18 mouse cellular contexts compared by ENCODE assay signal in the genomic region with DNA sequence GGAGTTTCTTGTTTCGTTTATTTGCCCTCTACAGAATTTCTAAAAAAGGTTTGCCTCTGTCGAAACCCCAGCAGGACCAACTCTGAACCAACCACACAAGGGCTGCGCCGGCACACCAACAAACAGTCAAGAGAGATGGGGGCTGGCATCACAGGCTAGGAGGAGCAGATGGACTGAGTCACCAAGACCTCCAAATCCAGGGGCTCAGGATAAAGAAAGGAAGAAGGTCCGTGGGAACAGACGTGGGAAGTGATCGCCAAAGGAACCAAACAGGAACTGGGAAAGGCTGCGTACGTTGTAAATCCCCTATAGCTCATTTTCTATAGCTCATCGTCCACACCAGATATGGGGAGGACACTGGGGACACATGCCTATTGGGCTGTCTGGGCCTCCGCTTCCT. TPM values are rescaled to one million over a fixed set of nuclear protein-coding genes. Genes with fewer than 3 reads are reported as not detected.
"Had no signal": no experiment of that assay in that cellular context is flagged by ENCODE, and none has a peak within 500 bp of the region (broad histone marks: within the 10 kb centered on the region; RNA-seq: fewer than 3 reads in every experiment).

No protein-coding gene starts in this region.

- DNase-seq: lung, adult 18-20 months; lung, embryonic 14.5 days; lung, postnatal 10 days; lung, postnatal 4 days; retina, postnatal 1 day; right cerebral cortex, postnatal 25 days; right cerebral cortex, postnatal 4 days; spleen, adult 18-20 months; thymus, adult 18-20 months; thymus, postnatal 14 days; thymus, postnatal 36 days had no signal

- H3K27ac ChIP-seq: midbrain, embryonic 10.5 days; midbrain, embryonic 13.5 days; neural tube, embryonic 13.5 days; neural tube, embryonic 15.5 days had no signal

- H3K4me3 ChIP-seq: midbrain, embryonic 10.5 days; midbrain, embryonic 13.5 days; myocyte; neural tube, embryonic 13.5 days; neural tube, embryonic 15.5 days had no signal

- ATAC-seq: midbrain, embryonic 13.5 days; midbrain, embryonic 16.5 days had no signal

RNA-seq across cellular contexts. Expression of a gene that starts 13.7 kb away (rescaled TPM):
- total RNA-seq: megakaryocyte, adult 5-6 weeks had no signal
